Mouse (Mus musculus) embryonic fibroblast, embryonic 13.5 days (primary cell): ENCODE data around the gene Iqcg. TPM values are rescaled to one million over a fixed set of nuclear protein-coding genes. Genes with fewer than 3 reads are reported as not detected.

Source experiments
- H3K27ac ChIP-seq: 2 replicates; pipeline ENCODE4 v1.5.1; 2012; ENCODE audit warnings: low read length, control low read depth, inconsistent platforms; ENCODE audit not compliant: insufficient read depth
- H3K4me1 ChIP-seq: 2 replicates; pipeline ENCODE4 v1.6.1; 2011; ENCODE audit warnings: low read length; ENCODE audit not compliant: control insufficient read depth, insufficient read depth
- H3K4me3 ChIP-seq: 2 replicates; pipeline ENCODE4 v1.5.1; 2011; ENCODE audit warnings: mild to moderate bottlenecking, control low read depth, low read length; ENCODE audit not compliant: insufficient read depth
- CTCF ChIP-seq: IDR thresholded peaks from 2 replicates; pipeline ENCODE4 v1.5.1; 2011; ENCODE audit warnings: mild to moderate bottlenecking, control low read depth, low read length, moderate library complexity, borderline replicate concordance; ENCODE audit not compliant: insufficient read depth
- POLR2A ChIP-seq: IDR thresholded peaks from 2 replicates; pipeline ENCODE4 v1.6.1; 2011; ENCODE audit warnings: low read depth, mild to moderate bottlenecking, control low read depth, low read length, moderate library complexity
- polyA plus RNA-seq: library from polyadenylated mRNA; stranded (reverse); fragments of >200 nt; gene quantifications from 2 replicates; pipeline ENCODE4 v1.2.4, GENCODE M21; 2011; ENCODE audit warnings: low read depth; ENCODE audit not compliant: missing spikeins, insufficient read length

Iqcg gene
- polyA plus RNA-seq, result 1.4 and 2.1 TPM in 2 replicates

DNA sequence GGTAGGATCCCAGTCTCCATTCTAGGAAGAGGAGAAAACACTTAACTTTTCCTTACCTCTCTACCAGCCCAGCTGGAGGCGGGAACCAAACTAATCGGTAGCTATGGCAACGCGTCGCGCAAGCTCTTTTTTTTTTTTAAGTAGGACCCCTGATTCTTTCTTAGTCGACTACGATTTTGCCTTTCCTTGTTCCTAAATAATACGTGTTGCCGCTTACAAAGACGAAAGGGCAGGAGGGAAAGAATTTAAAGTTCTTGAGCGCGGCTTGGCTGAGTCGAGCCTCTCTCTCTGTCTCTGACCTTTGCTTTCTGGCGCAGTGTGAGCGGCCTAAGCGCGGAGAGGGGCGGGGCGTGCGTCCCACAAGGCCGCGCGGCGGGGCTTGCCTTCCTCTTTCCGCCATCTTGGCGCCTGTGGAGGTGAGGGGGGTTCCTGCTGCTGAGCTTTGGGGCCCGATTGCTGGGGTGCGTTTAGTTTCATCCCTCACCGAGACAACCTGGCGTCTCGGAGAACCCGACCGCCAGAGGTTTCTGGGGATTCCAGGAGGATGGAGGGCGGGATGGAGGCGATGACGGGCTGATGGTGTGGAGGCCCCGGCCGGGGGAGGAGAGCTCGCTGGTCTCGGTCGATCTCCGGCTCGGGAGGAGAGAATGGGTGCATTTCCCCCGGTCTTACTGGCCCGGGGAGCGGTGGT lies at the start of gene Iqcg, which contains the start of gene Rpl35a:
TSS of gene Iqcg (minus strand) at position 124 of the 691 bp plus-strand sequence.
TSS of gene Rpl35a (plus strand) at position 359 of the 691 bp plus-strand sequence.
- Histone ChIP-seq H3K27ac (peak within 1 kb of the TSS; percentile 85), H3K4me1 (peaks cover 9% of the 10 kb centered on the region), H3K4me3 (peak within 1 kb of the TSS; percentile 83)
- TF ChIP-seq CTCF (no peak), POLR2A (peak; percentile 79)

DNA sequence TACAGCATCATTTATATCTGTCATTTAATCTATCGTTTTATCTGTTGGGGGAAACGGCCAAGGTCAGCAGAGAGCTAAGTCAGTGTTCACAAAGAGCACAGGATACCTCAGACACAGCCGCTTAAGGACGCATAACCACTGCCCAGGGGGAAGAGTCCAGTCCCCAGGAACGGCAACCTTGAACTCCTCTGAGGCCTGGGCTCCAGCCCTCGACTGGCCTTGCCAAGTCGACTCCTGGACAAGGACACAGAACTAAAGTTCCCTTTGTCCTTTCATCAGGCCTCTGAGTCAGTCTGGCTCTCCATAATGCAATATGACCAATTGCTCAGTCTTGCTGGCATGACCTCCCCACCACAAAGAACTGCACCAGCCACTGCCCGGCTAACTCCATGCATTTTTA lies 29.6 kb upstream of the Iqcg start:
- no peak overlapping the region for H3K27ac ChIP-seq
- H3K4me1 ChIP-seq, result no peaks in the 10 kb centered on the region
- H3K4me3 ChIP-seq, result no peak overlapping the region
- TF ChIP-seq CTCF (no peak), POLR2A (no peak)

- no peak for TF ChIP-seq CTCF
- TF ChIP-seq POLR2A, result no peak
Measured at GRCm38 (mm10) chr16:33083996-33084395, 28.0 kb upstream of the Iqcg start.

GRCm38 (mm10) chr16:33082951-33083350 lies 26.9 kb upstream of the Iqcg start:
- Histone ChIP-seq H3K4me1 (no peaks in the 10 kb centered on the region), H3K4me3 (no peak overlapping the region), H3K27ac (no peak overlapping the region)
- TF ChIP-seq POLR2A (no peak), CTCF (no peak)

More at GRCm38 (mm10) chr16:33083996-33084395, 28.0 kb upstream of the Iqcg start:
- no peaks in the 10 kb centered on the region for H3K4me1 ChIP-seq
- no peak overlapping the region for H3K4me3 ChIP-seq
- H3K27ac ChIP-seq, result no peak overlapping the region

DNA sequence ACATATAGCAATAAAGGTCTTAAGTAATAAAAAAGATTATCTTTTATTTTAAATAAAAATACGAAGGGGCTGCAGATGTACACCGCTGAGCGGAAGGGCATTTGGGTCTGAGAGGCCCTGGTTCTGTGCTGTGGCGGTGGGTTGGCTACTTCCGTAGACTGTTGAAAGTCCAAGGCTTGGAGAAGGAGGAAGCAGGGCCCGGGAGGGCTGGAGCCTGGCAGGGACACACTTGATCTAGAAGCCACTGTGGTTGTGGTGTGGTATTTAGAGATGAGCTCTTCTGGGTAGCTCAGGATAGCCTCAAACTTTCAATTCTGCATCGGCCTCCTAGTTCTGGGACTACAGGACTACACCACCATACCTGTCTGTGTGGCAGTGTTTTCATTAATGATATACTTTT lies 24.0 kb upstream of the Iqcg start:
- Histone ChIP-seq H3K27ac (no peak overlapping the region), H3K4me1 (no peaks in the 10 kb centered on the region), H3K4me3 (no peak overlapping the region)
- TF ChIP-seq POLR2A (no peak), CTCF (no peak)

DNA sequence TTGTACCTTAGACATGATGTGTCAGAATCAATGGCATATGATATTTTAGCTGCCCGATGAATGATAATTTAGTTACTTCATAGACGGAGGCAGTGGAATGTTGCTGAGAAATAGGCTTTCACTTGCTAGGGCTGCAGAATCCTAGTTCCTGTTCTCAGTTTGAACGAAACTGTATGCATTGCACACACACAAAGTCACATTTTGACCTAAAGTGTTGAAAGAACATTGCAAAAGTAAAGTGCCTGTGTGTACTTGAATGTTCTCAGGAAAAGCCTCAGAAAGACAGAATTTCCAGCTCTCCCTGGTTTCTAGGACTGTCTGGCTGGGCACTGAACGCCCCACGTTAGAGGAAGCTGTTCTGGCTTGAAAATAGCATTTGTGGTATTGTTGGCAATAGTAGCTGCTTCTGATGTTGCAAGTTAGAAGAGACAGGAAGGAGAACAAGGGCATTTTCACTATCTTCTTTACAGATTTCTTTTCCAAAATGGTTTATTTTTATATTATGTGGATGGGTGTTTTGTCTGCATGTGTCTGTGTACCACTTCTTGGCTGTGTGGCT lies 21.1 kb upstream of the Iqcg start:
- no peak for TF ChIP-seq CTCF
- no peak for TF ChIP-seq POLR2A
- Histone ChIP-seq H3K4me1 (no peaks in the 10 kb centered on the region), H3K4me3 (no peak overlapping the region), H3K27ac (no peak overlapping the region)

GRCm38 (mm10) chr16:33076078-33076477 lies 20.1 kb upstream of the Iqcg start:
- TF ChIP-seq CTCF, result no peak
- TF ChIP-seq POLR2A, result no peak
- Histone ChIP-seq H3K4me1 (no peaks in the 10 kb centered on the region), H3K27ac (no peak overlapping the region), H3K4me3 (no peak overlapping the region)

DNA sequence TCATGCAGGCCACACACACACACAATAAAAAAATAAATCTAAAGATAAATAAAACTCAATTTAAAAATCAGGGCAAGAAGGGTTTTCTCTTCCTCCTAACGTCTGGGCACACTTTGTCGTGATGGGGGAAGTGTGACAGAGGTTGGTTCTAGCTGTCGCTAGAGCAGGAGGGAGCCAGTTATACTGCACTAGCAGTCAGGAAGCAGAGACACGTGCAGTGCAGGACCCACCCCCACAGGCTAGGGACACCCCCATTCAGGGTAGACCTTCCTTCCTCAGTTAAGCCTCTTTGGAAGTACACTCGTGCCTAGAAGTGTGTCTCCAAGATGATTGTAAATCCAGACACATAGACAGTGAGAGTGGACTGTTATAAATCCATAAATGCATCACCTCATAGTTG lies 18.9 kb upstream of the Iqcg start:
- Histone ChIP-seq H3K4me1 (no peaks in the 10 kb centered on the region), H3K27ac (no peak overlapping the region), H3K4me3 (no peak overlapping the region)
- TF ChIP-seq POLR2A (no peak), CTCF (no peak)

GRCm38 (mm10) chr16:33072871-33073557 lies 17.0 kb upstream of the Iqcg start:
- H3K4me3 ChIP-seq, result no peak overlapping the region
- H3K4me1 ChIP-seq, result no peaks in the 10 kb centered on the region
- H3K27ac ChIP-seq, result no peak overlapping the region
- TF ChIP-seq CTCF (no peak), POLR2A (no peak)

- Histone ChIP-seq H3K4me1 (no peaks in the 10 kb centered on the region), H3K4me3 (no peak overlapping the region)
- TF ChIP-seq POLR2A, result no peak
- TF ChIP-seq CTCF, result no peak
Measured at GRCm38 (mm10) chr16:33070928-33071327, 14.9 kb upstream of the Iqcg start.

More at GRCm38 (mm10) chr16:33070928-33071327, 14.9 kb upstream of the Iqcg start:
- no peak overlapping the region for H3K27ac ChIP-seq
